Mouse (Mus musculus) liver, embryonic 16.5 days (tissue): Measurements from ENCODE around the gene Rnf31. TPM values are rescaled to one million over a fixed set of nuclear protein-coding genes. Genes with fewer than 3 reads are reported as not detected.

Experiments
- ATAC-seq: fragments of 200-750 bp; cut with Nextera tagmentation; 2 replicates; pipeline ENCODE4 v1.8.0; 2017; ENCODE audit warnings: low read depth, mild to moderate bottlenecking, moderate number of reproducible peaks, moderate library complexity
- H3K27ac ChIP-seq: fragments of 300-500 bp; sonication (generic); 2 replicates; pipeline ENCODE4 v1.5.1; 2014; ENCODE audit warnings: mild to moderate bottlenecking, low read length
- H3K27me3 ChIP-seq: fragments of 300-500 bp; sonication (generic); 2 replicates; pipeline ENCODE4 v1.6.1; 2014; ENCODE audit warnings: low read depth, low read length, mixed read lengths; ENCODE audit not compliant: control insufficient read depth, insufficient read depth
- H3K36me3 ChIP-seq: fragments of 300-500 bp; sonication (generic); 2 replicates; pipeline ENCODE4 v1.6.1; 2014; ENCODE audit warnings: mild to moderate bottlenecking; ENCODE audit not compliant: control insufficient read depth, insufficient read depth
- H3K4me1 ChIP-seq: fragments of 300-500 bp; sonication (generic); 2 replicates; pipeline ENCODE4 v1.6.1; 2014; ENCODE audit warnings: low read depth, low read length, mixed read lengths; ENCODE audit not compliant: control insufficient read depth
- H3K4me2 ChIP-seq: fragments of 300-500 bp; sonication (generic); 2 replicates; pipeline ENCODE4 v1.6.1; 2014; ENCODE audit warnings: low read depth, low read length, mixed read lengths
- H3K4me3 ChIP-seq: fragments of 300-500 bp; sonication (generic); 2 replicates; pipeline ENCODE4 v1.5.1; 2014; ENCODE audit warnings: low read depth, mild to moderate bottlenecking, low read length
- H3K9ac ChIP-seq: fragments of 300-500 bp; sonication (generic); 2 replicates; pipeline ENCODE4 v1.6.1; 2014; ENCODE audit warnings: low read depth, low read length
- H3K9me3 ChIP-seq: fragments of 300-500 bp; sonication (generic); replicated peaks from 2 replicates; pipeline ENCODE4 v1.6.1; 2016; ENCODE audit warnings: low read length; ENCODE audit not compliant: control insufficient read depth
- WGBS: fragments of 180-500 bp; shearing (Covaris S2); extraction: QIAGEN DNeasy Blood & Tissue Kit; methylation state at CpG from one replicate; pipeline ENCODE4 v1.1.7; 2014; ENCODE audit not compliant: insufficient replicate concordance; 5-methylcytosine and 5-hydroxymethylcytosine counted together
- polyA plus RNA-seq: library from polyadenylated mRNA; unstranded; fragments of >200 nt; fragmentation: Nextera tagmentation; extraction: Ambion mirVana; gene quantifications from 2 replicates; pipeline ENCODE4 v1.2.1, GENCODE M21; 2015

Gene Rnf31
- polyA plus RNA-seq, 1 experiment from 2014 or later: 9.7 TPM

DNA sequence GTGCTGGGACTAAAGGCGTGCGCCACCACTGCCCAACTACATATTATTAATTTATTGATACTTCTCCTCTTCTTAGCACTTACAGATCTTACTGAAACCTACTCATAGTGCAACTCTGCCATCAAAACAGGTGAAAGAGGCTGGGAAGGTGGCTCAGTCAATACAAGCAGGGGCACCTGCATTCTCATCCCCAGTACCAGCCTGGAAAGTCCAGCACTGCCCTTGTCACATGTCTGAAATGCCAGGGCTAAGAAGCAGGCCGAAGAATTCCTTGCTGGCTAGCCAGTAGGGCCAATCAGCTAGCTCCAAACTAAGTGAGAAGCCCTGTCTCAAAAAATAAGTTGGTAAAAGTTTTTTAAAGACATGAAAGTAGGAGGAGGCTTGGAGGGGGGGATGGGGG, 33.9 kb upstream of the Rnf31 start:
- no peak overlapping the region for H3K4me3 ChIP-seq
- H3K27ac ChIP-seq: peak overlapping the region; percentile 83
- peak overlapping the region; percentile 10; the same call in 1 of the 2 replicates for H3K9ac ChIP-seq
- no peaks in the 10 kb centered on the region for H3K36me3 ChIP-seq
- no peak overlapping the region for H3K4me2 ChIP-seq
- WGBS: 76% methylated on average over 3 of the region's 3 CpGs
- no peak for ATAC-seq
- H3K27me3 ChIP-seq: no peaks in the 10 kb centered on the region
- H3K9me3 ChIP-seq: no peaks in the 10 kb centered on the region
- H3K4me1 ChIP-seq: peaks cover 47% of the 10 kb centered on the region

GRCm38 (mm10) chr14:55558740-55559448, 32.6 kb upstream of the Rnf31 start:
- Histone ChIP-seq H3K4me1 (peaks cover 47% of the 10 kb centered on the region), H3K9me3 (no peaks in the 10 kb centered on the region), H3K4me3 (peak overlapping the region; percentile 78), H3K9ac (peak overlapping the region; percentile 90; the same call in 1 of the 2 replicates), H3K27me3 (no peaks in the 10 kb centered on the region), H3K27ac (peak overlapping the region; percentile 100), H3K36me3 (no peaks in the 10 kb centered on the region), H3K4me2 (peak overlapping the region; percentile 89)
- 31% methylated on average over 6 of the region's 6 CpGs for WGBS
- peak; percentile 20 for ATAC-seq

DNA sequence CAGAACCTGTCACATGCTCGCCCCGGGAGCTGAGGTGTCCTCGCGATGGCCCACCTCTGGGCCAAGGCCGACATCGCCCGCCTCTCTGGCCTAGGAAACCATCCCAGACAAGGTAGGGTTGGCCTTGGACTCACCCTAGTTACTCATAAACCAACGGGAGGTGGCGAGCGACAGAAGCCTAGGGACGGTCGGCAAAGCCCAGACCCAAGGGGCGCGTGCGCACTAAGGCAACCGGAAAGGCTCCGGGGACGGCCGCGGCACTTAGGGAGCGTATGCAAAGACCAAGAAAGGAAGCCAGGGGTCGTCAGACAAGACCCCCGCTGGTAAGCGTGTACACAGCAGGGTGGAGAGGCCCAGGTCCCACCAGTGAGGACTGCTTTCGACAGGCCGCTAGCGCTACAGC, 31.7 kb upstream of the Rnf31 start, which contains the start of gene Dcaf11:
Dcaf11 (plus strand) TSS at position 208 of the 403 bp plus-strand sequence.
- H3K9ac ChIP-seq: peak within 1 kb of the TSS; percentile 90
- H3K4me2 ChIP-seq: peak within 1 kb of the TSS; percentile 89
- H3K9me3 ChIP-seq: no peaks in the 10 kb centered on the region
- peak within 1 kb of the TSS; percentile 100 for H3K27ac ChIP-seq
- H3K36me3 ChIP-seq: peaks cover 7% of the 10 kb centered on the region
- peak; percentile 76 for ATAC-seq
- peaks cover 43% of the 10 kb centered on the region for H3K4me1 ChIP-seq
- peak within 1 kb of the TSS; percentile 78 for H3K4me3 ChIP-seq
- no peaks in the 10 kb centered on the region for H3K27me3 ChIP-seq
- WGBS: under 1% methylated on average over 27 of the region's 27 CpGs

- peak within 1 kb of the TSS; percentile 78 for H3K4me3 ChIP-seq
Measured at GRCm38 (mm10) chr14:55560202-55561073, 31.1 kb upstream of the Rnf31 start, which contains the start of gene A730061H03Rik. A730061H03Rik (minus strand) TSS chr14:55560406.

GRCm38 (mm10) chr14:55561860-55562259, 29.6 kb upstream of the Rnf31 start:
- no peak for ATAC-seq
- Histone ChIP-seq H3K9ac (peak overlapping the region; percentile 46; the same call in 1 of the 2 replicates), H3K27ac (no peak overlapping the region), H3K36me3 (peaks cover 27% of the 10 kb centered on the region), H3K4me3 (peak overlapping the region; percentile 78), H3K4me2 (peak overlapping the region; percentile 89), H3K4me1 (peaks cover 32% of the 10 kb centered on the region), H3K9me3 (no peaks in the 10 kb centered on the region), H3K27me3 (no peaks in the 10 kb centered on the region)
- WGBS: 84% methylated on average over 10 of the region's 10 CpGs

More at GRCm38 (mm10) chr14:55560202-55561073, 31.1 kb upstream of the Rnf31 start, which contains the start of gene A730061H03Rik:
- H3K4me2 ChIP-seq: peak within 1 kb of the TSS; percentile 89
- under 1% methylated on average over 51 of the region's 51 CpGs for WGBS
- H3K9me3 ChIP-seq: no peaks in the 10 kb centered on the region
- H3K9ac ChIP-seq: peak within 1 kb of the TSS; percentile 90
- peak within 1 kb of the TSS; percentile 100 for H3K27ac ChIP-seq
- H3K27me3 ChIP-seq: no peaks in the 10 kb centered on the region
- peak; percentile 87 for ATAC-seq
- H3K36me3 ChIP-seq: peaks cover 13% of the 10 kb centered on the region
- peaks cover 43% of the 10 kb centered on the region for H3K4me1 ChIP-seq

- ATAC-seq: no peak
Measured at GRCm38 (mm10) chr14:55563249-55563648, 28.3 kb upstream of the Rnf31 start.

DNA sequence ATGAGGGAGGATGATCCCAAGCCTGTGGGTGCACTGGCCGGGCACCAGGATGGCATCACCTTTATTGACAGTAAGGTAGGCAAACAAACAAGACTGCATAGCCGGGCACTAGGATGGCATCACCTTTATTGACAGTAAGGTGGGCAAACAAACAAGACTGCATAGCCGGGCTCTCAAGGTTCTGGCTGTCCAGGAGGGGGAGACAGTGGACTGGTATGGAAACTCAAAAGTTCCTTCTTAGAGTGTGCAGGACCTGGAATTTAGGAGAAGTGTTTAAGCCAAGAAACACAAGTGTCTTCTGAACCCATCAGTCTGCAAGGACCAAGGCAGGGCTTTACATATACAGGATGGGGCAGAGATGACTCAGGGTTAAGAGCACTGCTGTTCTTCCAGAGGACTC, 25.8 kb upstream of the Rnf31 start:
- Histone ChIP-seq H3K36me3 (peaks cover 45% of the 10 kb centered on the region), H3K4me3 (no peak overlapping the region), H3K27me3 (no peaks in the 10 kb centered on the region), H3K9ac (no peak overlapping the region), H3K9me3 (no peaks in the 10 kb centered on the region), H3K4me1 (peaks cover 12% of the 10 kb centered on the region), H3K27ac (no peak overlapping the region), H3K4me2 (no peak overlapping the region)
- 71% methylated on average over 3 of the region's 3 CpGs for WGBS
- no peak for ATAC-seq

More at GRCm38 (mm10) chr14:55563249-55563648, 28.3 kb upstream of the Rnf31 start:
- Histone ChIP-seq H3K4me1 (peaks cover 18% of the 10 kb centered on the region), H3K36me3 (peaks cover 35% of the 10 kb centered on the region), H3K4me2 (no peak overlapping the region), H3K9ac (no peak overlapping the region), H3K4me3 (no peak overlapping the region), H3K9me3 (no peaks in the 10 kb centered on the region), H3K27me3 (no peaks in the 10 kb centered on the region), H3K27ac (no peak overlapping the region)
- WGBS: 76% methylated on average over 11 of the region's 11 CpGs

DNA sequence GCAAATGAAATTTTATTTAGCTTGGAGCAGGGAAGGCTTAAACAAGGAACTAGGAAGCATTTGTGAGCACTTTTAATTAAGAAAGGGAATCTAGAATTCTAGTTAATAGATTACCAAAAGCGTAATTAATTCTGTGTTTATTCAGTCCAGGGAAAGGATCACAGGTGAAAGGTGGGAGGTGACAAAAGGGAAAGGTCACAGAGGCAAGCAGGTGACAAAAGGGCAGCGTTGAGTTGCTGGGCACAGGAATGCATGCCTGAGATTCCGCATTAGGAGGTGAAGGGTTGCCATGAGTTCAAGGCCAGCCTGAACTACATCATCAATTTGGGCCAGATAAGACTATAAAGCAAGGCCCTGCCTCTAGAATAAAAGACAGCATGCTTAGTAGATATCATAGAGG, 24.0 kb upstream of the Rnf31 start:
- peaks cover 45% of the 10 kb centered on the region for H3K36me3 ChIP-seq
- no peak for ATAC-seq
- no peaks in the 10 kb centered on the region for H3K27me3 ChIP-seq
- H3K27ac ChIP-seq: no peak overlapping the region
- H3K9me3 ChIP-seq: no peaks in the 10 kb centered on the region
- 69% methylated on average over 3 of the region's 3 CpGs for WGBS
- H3K9ac ChIP-seq: no peak overlapping the region
- peaks cover 9% of the 10 kb centered on the region for H3K4me1 ChIP-seq
- no peak overlapping the region for H3K4me3 ChIP-seq
- H3K4me2 ChIP-seq: no peak overlapping the region
